Mouse (Mus musculus) A20 (cell line): ENCODE measurements around the gene Cfap100.
A peak's percentile ranks its signal among the peaks of the same experiment; 100 is the strongest.

Experiments
- DNase-seq: peaks from one replicate; pipeline ENCODE4 v3.0.0-alpha.2; 2011; ENCODE audit warnings: low read depth, low spot score

Gene Cfap100

GRCm38 (mm10) chr6:90428380-90428974 is at the start of gene Cfap100:
Cfap100 (minus strand) TSS chr6:90428797.
- peak; percentile 19 for DNase-seq

- DNase-seq, result peak; percentile 67
These were observed 48.4 kb upstream of the Cfap100 start for GRCm38 (mm10) chr6:90476941-90477518.

- DNase-seq, result no peak
These were observed 47.2 kb upstream of the Cfap100 start for GRCm38 (mm10) chr6:90475854-90476212.

- DNase-seq, result no peak
These were observed 46.7 kb upstream of the Cfap100 start for GRCm38 (mm10) chr6:90475176-90475853.

- no peak for DNase-seq
These were observed 45.8 kb upstream of the Cfap100 start for GRCm38 (mm10) chr6:90474361-90474750.

GRCm38 (mm10) chr6:90473630-90474360 is 45.2 kb upstream of the Cfap100 start:
- DNase-seq, result no peak

- no peak for DNase-seq
These were observed 44.1 kb upstream of the Cfap100 start for GRCm38 (mm10) chr6:90472697-90473096.

- no peak for DNase-seq
These were observed 43.5 kb upstream of the Cfap100 start for GRCm38 (mm10) chr6:90472079-90472478.

- DNase-seq, result no peak
These were observed 42.4 kb upstream of the Cfap100 start for GRCm38 (mm10) chr6:90470947-90471541.

GRCm38 (mm10) chr6:90470255-90470654 is 41.7 kb upstream of the Cfap100 start:
- no peak for DNase-seq

GRCm38 (mm10) chr6:90469041-90469440 is 40.4 kb upstream of the Cfap100 start:
- DNase-seq, result no peak

GRCm38 (mm10) chr6:90468216-90468615 is 39.6 kb upstream of the Cfap100 start:
- no peak for DNase-seq

- no peak for DNase-seq
These were observed 38.3 kb upstream of the Cfap100 start for GRCm38 (mm10) chr6:90466847-90467410.

GRCm38 (mm10) chr6:90466079-90466478 is 37.5 kb upstream of the Cfap100 start:
- DNase-seq, result no peak

GRCm38 (mm10) chr6:90465028-90465640 is 36.5 kb upstream of the Cfap100 start:
- no peak for DNase-seq

GRCm38 (mm10) chr6:90463890-90464421 is 35.4 kb upstream of the Cfap100 start:
- DNase-seq, result no peak

GRCm38 (mm10) chr6:90463228-90463862 is 34.7 kb upstream of the Cfap100 start:
- DNase-seq, result no peak

GRCm38 (mm10) chr6:90462841-90463227 is 34.2 kb upstream of the Cfap100 start:
- DNase-seq, result no peak

- DNase-seq, result no peak
These were observed 33.6 kb upstream of the Cfap100 start, which contains the start of gene Klf15 for GRCm38 (mm10) chr6:90462181-90462706. Klf15 (plus strand) TSS chr6:90462576.

GRCm38 (mm10) chr6:90461771-90462170 is 33.2 kb upstream of the Cfap100 start:
- no peak for DNase-seq
